Mouse (Mus musculus) E14TG2a.4 (cell line): ENCODE measurements around the gene Med25.

Source experiments
- H3K27me3 ChIP-seq: 2 replicates; pipeline ENCODE4 v1.6.1; 2014; ENCODE audit warnings: low read length, control low read depth; ENCODE audit not compliant: insufficient read depth
- H3K36me3 ChIP-seq: 2 replicates; pipeline ENCODE4 v1.6.1; 2014; ENCODE audit warnings: low read length, control low read depth; ENCODE audit not compliant: insufficient read depth
- H3K4me1 ChIP-seq: replicated peaks from 2 replicates; pipeline ENCODE4 v1.6.1; 2014; ENCODE audit warnings: low read depth, low read length, control low read depth
- H3K4me3 ChIP-seq: replicated peaks from 2 replicates; pipeline ENCODE4 v1.5.1; 2014; ENCODE audit warnings: mild to moderate bottlenecking, low read length
- H3K9me3 ChIP-seq: 2 replicates; pipeline ENCODE4 v1.6.1; 2014; ENCODE audit warnings: low read length, control low read depth
- CTCF ChIP-seq: conservative IDR thresholded peaks from 2 replicates; pipeline ENCODE4 v1.5.1; 2014; ENCODE audit warnings: low read length
- NANOG ChIP-seq: IDR thresholded peaks from 2 replicates; pipeline ENCODE4 v1.6.1; 2014; ENCODE audit warnings: borderline replicate concordance, low read length, mixed read lengths
- POU5F1 ChIP-seq: IDR thresholded peaks from 2 replicates; pipeline ENCODE4 v1.6.1; 2014; ENCODE audit warnings: low read length, borderline replicate concordance

Gene Med25

GRCm38 (mm10) chr7:44916881-44917280, 24.4 kb upstream of the Med25 start:
- Histone ChIP-seq H3K4me1 (peaks cover 60% of the 10 kb centered on the region), H3K9me3 (no peaks in the 10 kb centered on the region), H3K27me3 (no peaks in the 10 kb centered on the region), H3K36me3 (peaks cover 71% of the 10 kb centered on the region), H3K4me3 (no peak overlapping the region)
- no peak for TF ChIP-seq CTCF

GRCm38 (mm10) chr7:44916191-44916590, 23.7 kb upstream of the Med25 start:
- H3K36me3 ChIP-seq: peaks cover 75% of the 10 kb centered on the region
- no peaks in the 10 kb centered on the region for H3K27me3 ChIP-seq
- no peak overlapping the region for H3K4me3 ChIP-seq
- peaks cover 61% of the 10 kb centered on the region for H3K4me1 ChIP-seq
- TF ChIP-seq POU5F1 (no peak), CTCF (no peak), NANOG (no peak)
- no peaks in the 10 kb centered on the region for H3K9me3 ChIP-seq

GRCm38 (mm10) chr7:44915314-44915713, 22.8 kb upstream of the Med25 start:
- TF ChIP-seq POU5F1: no peak
- TF ChIP-seq NANOG: no peak
- TF ChIP-seq CTCF: no peak
- H3K36me3 ChIP-seq: peaks cover 82% of the 10 kb centered on the region
- peaks cover 69% of the 10 kb centered on the region for H3K4me1 ChIP-seq
- H3K4me3 ChIP-seq: no peak overlapping the region
- no peaks in the 10 kb centered on the region for H3K27me3 ChIP-seq
- H3K9me3 ChIP-seq: no peaks in the 10 kb centered on the region

- H3K36me3 ChIP-seq: peaks cover 85% of the 10 kb centered on the region
- H3K4me1 ChIP-seq: peaks cover 77% of the 10 kb centered on the region
- no peak for TF ChIP-seq NANOG
- H3K27me3 ChIP-seq: no peaks in the 10 kb centered on the region
- no peak overlapping the region for H3K4me3 ChIP-seq
- H3K9me3 ChIP-seq: no peaks in the 10 kb centered on the region
Measured at GRCm38 (mm10) chr7:44914396-44914795, 21.9 kb upstream of the Med25 start.

GRCm38 (mm10) chr7:44908706-44909476, 16.4 kb upstream of the Med25 start:
- Histone ChIP-seq H3K36me3 (peaks cover 100% of the 10 kb centered on the region), H3K4me3 (no peak overlapping the region), H3K9me3 (no peaks in the 10 kb centered on the region), H3K27me3 (no peaks in the 10 kb centered on the region), H3K4me1 (peaks cover 60% of the 10 kb centered on the region)
- TF ChIP-seq CTCF: no peak
- no peak for TF ChIP-seq NANOG
- TF ChIP-seq POU5F1: no peak

- peaks cover 65% of the 10 kb centered on the region for H3K4me1 ChIP-seq
- no peaks in the 10 kb centered on the region for H3K27me3 ChIP-seq
- H3K36me3 ChIP-seq: peaks cover 98% of the 10 kb centered on the region
- no peak overlapping the region for H3K4me3 ChIP-seq
- no peaks in the 10 kb centered on the region for H3K9me3 ChIP-seq
- TF ChIP-seq NANOG (no peak), POU5F1 (no peak), CTCF (no peak)
Measured at GRCm38 (mm10) chr7:44905430-44905829, 12.9 kb upstream of the Med25 start.

- TF ChIP-seq NANOG (no peak), POU5F1 (no peak), CTCF (no peak)
- Histone ChIP-seq H3K36me3 (peaks cover 81% of the 10 kb centered on the region), H3K4me3 (peak overlapping the region; percentile 67), H3K4me1 (peaks cover 78% of the 10 kb centered on the region), H3K27me3 (no peaks in the 10 kb centered on the region), H3K9me3 (no peaks in the 10 kb centered on the region)
Measured at GRCm38 (mm10) chr7:44901230-44901722, 8.8 kb upstream of the Med25 start.

GRCm38 (mm10) chr7:44900632-44901031, 8.1 kb upstream of the Med25 start:
- TF ChIP-seq NANOG: no peak
- no peak for TF ChIP-seq POU5F1
- TF ChIP-seq CTCF: no peak
- H3K9me3 ChIP-seq: no peaks in the 10 kb centered on the region
- peaks cover 78% of the 10 kb centered on the region for H3K4me1 ChIP-seq
- no peak overlapping the region for H3K4me3 ChIP-seq
- peaks cover 75% of the 10 kb centered on the region for H3K36me3 ChIP-seq
- no peaks in the 10 kb centered on the region for H3K27me3 ChIP-seq

- Histone ChIP-seq H3K4me3 (peak overlapping the region; percentile 63), H3K36me3 (peaks cover 55% of the 10 kb centered on the region), H3K27me3 (no peaks in the 10 kb centered on the region), H3K9me3 (no peaks in the 10 kb centered on the region), H3K4me1 (peaks cover 77% of the 10 kb centered on the region)
- no peak for TF ChIP-seq POU5F1
- no peak for TF ChIP-seq NANOG
- TF ChIP-seq CTCF: no peak
Measured at GRCm38 (mm10) chr7:44898607-44899006, 6.1 kb upstream of the Med25 start.
